Mouse (Mus musculus) CD4-positive helper T cell, adult 2 months (primary cell): ENCODE data around the gene Hs3st1.
"Not testable (repeated sequence)": the region's sequence is repeated elsewhere in the genome, so short reads cannot be mapped to it uniquely, and the experiment has no call there.

Experiments
- DNase-seq: peaks from one replicate; pipeline ENCODE4 v3.0.0-alpha.2; 2012; ENCODE audit warnings: low read depth, missing footprints, low spot score

Gene Hs3st1

GRCm38 (mm10) chr5:39755375-39755774 lies at the start of gene Hs3st1:
TSS of gene Hs3st1 (minus strand) at chr5:39755475.
- DNase-seq = not testable (repeated sequence)

GRCm38 (mm10) chr5:39804663-39805062 lies 49.4 kb upstream of the Hs3st1 start:
- no peak for DNase-seq

GRCm38 (mm10) chr5:39803941-39804340 lies 48.7 kb upstream of the Hs3st1 start:
- DNase-seq = no peak

- no peak for DNase-seq
Observed at GRCm38 (mm10) chr5:39803457-39803856, 48.2 kb upstream of the Hs3st1 start.

GRCm38 (mm10) chr5:39802110-39802509 lies 46.8 kb upstream of the Hs3st1 start:
- DNase-seq = no peak

GRCm38 (mm10) chr5:39777094-39777710 lies 21.9 kb upstream of the Hs3st1 start:
- no peak for DNase-seq

- DNase-seq = no peak
Observed at GRCm38 (mm10) chr5:39771680-39772348, 16.5 kb upstream of the Hs3st1 start.

- DNase-seq = no peak
Observed at GRCm38 (mm10) chr5:39761682-39762456, 6.6 kb upstream of the Hs3st1 start.

GRCm38 (mm10) chr5:39758890-39759475 lies 3.7 kb upstream of the Hs3st1 start:
- DNase-seq = no peak

GRCm38 (mm10) chr5:39736843-39737242 lies 18.4 kb downstream of the Hs3st1 start:
- no peak for DNase-seq

- no peak for DNase-seq
Observed at GRCm38 (mm10) chr5:39733750-39734443, 21.4 kb downstream of the Hs3st1 start.

- DNase-seq = no peak
Observed at GRCm38 (mm10) chr5:39733013-39733749, 22.1 kb downstream of the Hs3st1 start.

GRCm38 (mm10) chr5:39715694-39716550 lies 39.4 kb downstream of the Hs3st1 start:
- peak; percentile 2 for DNase-seq

- DNase-seq = no peak
Observed at GRCm38 (mm10) chr5:39715193-39715592, 40.1 kb downstream of the Hs3st1 start.

GRCm38 (mm10) chr5:39705539-39705938 lies 49.7 kb downstream of the Hs3st1 start:
- DNase-seq = no peak

- no peak for DNase-seq
Observed at GRCm38 (mm10) chr5:39660826-39661225, 94.4 kb downstream of the Hs3st1 start.

GRCm38 (mm10) chr5:39659417-39659816 lies 95.9 kb downstream of the Hs3st1 start:
- DNase-seq = no peak

GRCm38 (mm10) chr5:39644827-39645380 lies 110.4 kb downstream of the Hs3st1 start:
- DNase-seq = no peak
